Mouse (Mus musculus) thymus, adult 2 months (tissue): Measurements from ENCODE around the gene Mau2. TPM values are rescaled to one million over a fixed set of nuclear protein-coding genes. Genes with fewer than 3 reads are reported as not detected.

Experiments
- DNase-seq: peaks from one replicate; pipeline ENCODE4 v3.0.0; 2021
- H3K27ac ChIP-seq: fragments of 200-500 bp; 2 replicates; pipeline ENCODE4 v1.5.1; 2012; ENCODE audit warnings: low read length, control low read depth; ENCODE audit not compliant: control insufficient read depth, insufficient read depth
- H3K27me3 ChIP-seq: fragments of 200-500 bp; 2 replicates; pipeline ENCODE4 v1.6.1; 2012; ENCODE audit warnings: mild to moderate bottlenecking, low read length, moderate library complexity, mixed read lengths; ENCODE audit not compliant: control insufficient read depth, insufficient read depth
- H3K36me3 ChIP-seq: fragments of 200-500 bp; 2 replicates; pipeline ENCODE4 v1.6.1; 2012; ENCODE audit warnings: mild to moderate bottlenecking, low read length, moderate library complexity; ENCODE audit not compliant: control insufficient read depth, insufficient read depth
- H3K4me1 ChIP-seq: fragments of 200-500 bp; replicated peaks from 2 replicates; pipeline ENCODE4 v1.6.1; 2012; ENCODE audit warnings: low read length; ENCODE audit not compliant: control insufficient read depth, insufficient read depth
- H3K4me3 ChIP-seq: fragments of 200-500 bp; 2 replicates; pipeline ENCODE4 v1.5.1; 2012; ENCODE audit warnings: mild to moderate bottlenecking, low read length, control low read depth, moderate library complexity; ENCODE audit not compliant: control insufficient read depth, insufficient read depth
- CTCF ChIP-seq: fragments of 200-500 bp; IDR thresholded peaks from 2 replicates; pipeline ENCODE4 v1.5.1; 2012; ENCODE audit warnings: mild to moderate bottlenecking, control low read depth, low read length, moderate library complexity, borderline replicate concordance; ENCODE audit not compliant: control insufficient read depth, poor library complexity, insufficient read depth; ENCODE audit errors: extremely low read depth
- POLR2A ChIP-seq: fragments of 200-500 bp; IDR thresholded peaks from 2 replicates; pipeline ENCODE4 v1.6.1; 2012; ENCODE audit warnings: mild to moderate bottlenecking, low read length, control low read depth, moderate library complexity; ENCODE audit not compliant: control insufficient read depth, poor library complexity, insufficient read depth; ENCODE audit errors: extremely low read depth
- WGBS: fragments of 180-500 bp; shearing (Covaris S2); methylation state at CpG from one replicate; pipeline ENCODE4 v1.1.7; 2018; 5-methylcytosine and 5-hydroxymethylcytosine counted together
- polyA plus RNA-seq: library from polyadenylated mRNA; depleted of rRNA; stranded (reverse); fragments of >200 nt; gene quantifications from 2 replicates; pipeline ENCODE4 v1.2.3, GENCODE M21; 2012; rRNA removed

Gene Mau2
- polyA plus RNA-seq = 186 and 190 TPM in 2 replicates

DNA sequence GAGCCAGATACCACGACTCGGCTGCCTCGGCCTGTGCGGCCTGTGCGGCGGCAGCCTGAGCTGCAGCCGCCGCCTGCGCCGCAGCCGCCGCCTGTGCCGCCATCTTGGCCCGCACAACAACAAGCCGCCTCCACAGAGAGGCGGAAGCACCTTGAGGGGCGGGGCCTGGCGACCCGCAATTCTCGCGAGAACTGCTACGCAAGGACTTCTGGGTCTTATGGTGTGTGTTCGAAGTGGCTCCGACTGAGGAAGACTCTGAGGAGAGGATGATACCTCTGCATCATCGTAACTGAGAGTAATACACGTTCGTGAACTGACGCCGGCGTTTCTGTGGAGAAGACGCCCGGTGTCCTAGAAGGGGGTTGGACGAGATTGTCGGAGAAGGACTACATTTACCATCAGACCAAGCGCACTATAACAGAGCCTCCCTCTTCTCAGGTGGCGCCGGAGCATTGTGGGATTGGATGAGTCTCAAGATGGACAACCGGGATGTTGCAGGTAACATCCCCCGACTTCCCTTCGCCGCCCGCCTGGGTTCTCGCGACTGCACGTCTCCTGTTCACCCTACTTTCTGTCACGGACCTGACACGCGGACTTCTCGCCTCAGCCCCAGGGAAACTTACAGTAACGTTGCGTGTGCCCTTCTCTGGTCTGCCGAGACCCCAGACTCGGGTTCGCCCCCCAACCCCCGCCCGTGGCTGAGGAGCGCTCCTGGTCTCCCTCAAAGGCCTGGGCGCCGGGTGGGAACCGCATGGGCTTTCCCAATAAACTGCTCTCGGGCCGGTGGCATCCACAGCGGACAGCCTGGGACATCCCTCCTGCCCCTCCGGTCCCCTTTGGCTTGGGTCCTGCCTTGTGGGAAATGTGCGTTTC is at the start of gene Mau2, which contains the start of gene Sugp1:
Mau2 (minus strand) TSS at position 152 of the 873 bp plus-strand sequence.
Sugp1 (plus strand) TSS at position 231 of the 873 bp plus-strand sequence.
- Histone ChIP-seq H3K27ac (peak within 1 kb of the TSS; percentile 82), H3K4me3 (peak within 1 kb of the TSS; percentile 83), H3K36me3 (no peaks in the 10 kb centered on the region), H3K27me3 (no peaks in the 10 kb centered on the region), H3K4me1 (peaks cover 13% of the 10 kb centered on the region)
- under 1% methylated on average over 65 of the region's 65 CpGs for WGBS
- peak; percentile 97 for DNase-seq
- TF ChIP-seq CTCF = no peak
- peak; percentile 96 for TF ChIP-seq POLR2A

DNA sequence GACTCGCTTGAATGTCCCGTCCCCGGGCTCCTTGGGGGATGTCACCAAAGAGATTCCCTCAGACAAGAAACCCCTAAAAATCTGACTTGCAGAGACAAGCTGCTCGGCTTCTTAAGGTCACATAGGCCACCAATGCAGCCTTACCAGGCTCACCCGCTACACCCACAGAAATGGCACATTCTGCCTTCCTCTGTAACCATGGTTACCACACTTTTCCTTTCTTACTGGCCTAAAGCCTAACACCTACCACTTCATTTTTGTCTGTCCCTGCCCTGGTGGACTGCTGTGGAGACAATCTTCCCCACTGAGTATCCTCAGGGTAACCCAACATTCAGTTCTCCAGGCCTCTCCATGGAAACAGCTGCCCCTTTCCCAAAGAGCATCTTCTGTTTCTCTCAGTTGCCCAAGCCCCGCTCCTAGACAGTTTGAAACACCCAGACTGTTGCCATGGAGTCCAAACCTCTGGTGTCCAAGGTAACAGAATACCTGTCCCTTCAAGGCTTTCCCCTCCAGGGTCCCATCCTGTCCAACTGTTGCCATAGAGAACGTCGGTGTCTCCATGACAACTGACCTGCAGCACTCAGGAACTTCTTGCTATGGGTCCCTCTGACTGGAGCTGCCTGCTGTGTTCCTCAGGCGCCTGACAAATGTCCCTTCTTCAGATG is 46.9 kb upstream of the Mau2 start:
- 69% methylated on average over 9 of the region's 9 CpGs for whole genome bisulfite sequencing
- Histone ChIP-seq H3K27ac (no peak overlapping the region), H3K36me3 (no peaks in the 10 kb centered on the region), H3K27me3 (peaks cover 23% of the 10 kb centered on the region), H3K4me1 (no peaks in the 10 kb centered on the region), H3K4me3 (no peak overlapping the region)
- TF ChIP-seq POLR2A (no peak), CTCF (no peak)
- no peak for DNase-seq

DNA sequence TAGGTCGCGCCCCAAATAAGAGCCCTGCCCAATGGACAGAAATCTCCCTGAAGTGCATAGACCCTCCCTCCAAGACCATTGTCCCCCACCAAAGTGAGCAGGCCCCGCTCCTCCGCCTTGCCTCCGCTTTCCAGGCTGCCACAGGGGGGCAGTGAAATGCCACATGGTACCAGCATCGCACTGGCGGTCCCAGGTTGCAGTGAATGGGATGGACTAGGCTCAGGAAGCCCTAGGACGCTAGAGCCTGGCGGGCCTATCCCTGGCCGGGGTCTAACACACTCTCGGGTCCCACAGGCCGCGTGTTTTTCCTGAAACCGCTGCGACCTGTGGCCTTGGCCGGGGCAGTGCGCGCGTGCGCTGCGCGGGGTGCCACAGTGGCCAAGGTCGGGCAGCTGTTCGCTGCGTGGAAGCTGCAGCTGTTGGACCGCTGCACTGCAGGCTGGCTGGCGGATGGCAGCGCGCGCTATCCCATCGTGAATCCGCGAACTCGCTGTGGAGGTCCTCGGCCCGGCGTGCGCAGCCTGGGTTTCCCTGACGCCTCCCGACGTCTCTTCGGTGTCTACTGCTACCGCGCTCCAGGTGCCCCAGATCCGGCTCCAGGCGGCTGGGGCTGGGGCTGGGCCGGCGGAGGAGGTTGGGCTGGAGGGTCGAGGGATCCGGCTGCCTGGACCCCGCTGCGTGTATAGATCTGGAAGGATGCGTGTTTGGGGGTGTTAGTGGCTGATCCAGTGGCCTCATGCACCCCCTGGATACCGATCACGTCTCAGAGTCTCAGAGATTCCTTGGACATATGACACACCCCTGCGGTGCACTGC is 45.5 kb upstream of the Mau2 start:
- H3K4me3 ChIP-seq = no peak overlapping the region
- H3K27me3 ChIP-seq = peaks cover 26% of the 10 kb centered on the region
- H3K27ac ChIP-seq = no peak overlapping the region
- peaks cover 5% of the 10 kb centered on the region; the same call in 1 of the 2 replicates for H3K4me1 ChIP-seq
- peak; percentile 14 for DNase-seq
- TF ChIP-seq POLR2A (no peak), CTCF (0 out of 2 replicates have a peak, but pooled peaks have one; percentile 36)
- H3K36me3 ChIP-seq = no peaks in the 10 kb centered on the region
- 10% methylated on average over 56 of the region's 56 CpGs for WGBS

DNA sequence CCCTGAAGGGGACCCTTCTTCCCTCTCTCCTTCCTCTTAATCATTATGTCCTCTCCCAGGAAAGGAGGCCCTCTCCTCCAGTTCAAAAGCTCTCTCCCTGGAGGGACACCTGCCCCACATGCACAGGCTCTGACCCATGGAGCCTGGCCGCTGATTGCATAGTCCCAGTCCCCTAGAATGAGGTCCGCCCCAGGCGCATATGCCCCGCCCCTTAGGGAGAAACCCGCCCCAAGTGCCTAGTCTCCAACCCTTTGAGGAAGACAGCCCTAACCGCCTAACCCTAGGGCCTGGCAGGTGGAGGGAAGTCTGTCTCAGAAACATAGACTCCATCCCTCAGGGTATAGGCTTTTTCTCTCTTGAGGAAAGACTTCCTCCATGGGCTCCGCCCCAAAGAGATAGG is 44.7 kb upstream of the Mau2 start:
- H3K27me3 ChIP-seq = peaks cover 26% of the 10 kb centered on the region
- TF ChIP-seq CTCF (no peak), POLR2A (no peak)
- no peaks in the 10 kb centered on the region for H3K36me3 ChIP-seq
- H3K4me3 ChIP-seq = no peak overlapping the region
- H3K27ac ChIP-seq = no peak overlapping the region
- WGBS = 12% methylated on average over 7 of the region's 7 CpGs
- DNase-seq = no peak
- peaks cover 5% of the 10 kb centered on the region; the same call in 1 of the 2 replicates for H3K4me1 ChIP-seq

DNA sequence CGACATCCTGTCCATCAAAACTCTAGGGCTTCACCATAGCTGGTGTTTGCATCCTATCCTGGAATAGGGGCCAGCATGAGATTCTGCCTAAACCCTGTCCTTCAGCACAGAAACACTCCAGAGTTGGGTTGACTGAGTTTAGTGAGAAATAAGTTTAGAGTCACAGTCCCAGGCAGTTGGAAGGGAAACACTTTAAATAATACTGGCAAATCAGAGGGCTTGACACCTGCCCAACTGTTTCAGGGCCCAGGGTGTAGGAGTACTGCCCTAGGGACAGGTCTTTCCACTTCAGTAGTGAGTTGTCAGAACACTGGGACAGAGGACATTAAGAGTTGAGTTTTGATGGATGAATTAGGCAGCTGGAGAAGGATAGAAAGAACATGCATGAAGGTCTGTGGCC is 43.6 kb upstream of the Mau2 start:
- peaks cover 26% of the 10 kb centered on the region for H3K27me3 ChIP-seq

More for the DNA sequence above, 43.6 kb upstream of the Mau2 start:
- no peak for DNase-seq
- TF ChIP-seq CTCF = no peak
- Histone ChIP-seq H3K4me1 (peaks cover 5% of the 10 kb centered on the region; the same call in 1 of the 2 replicates), H3K36me3 (no peaks in the 10 kb centered on the region), H3K27ac (no peak overlapping the region), H3K4me3 (no peak overlapping the region)
- WGBS = 47% methylated on average over 1 of the region's 1 CpGs
